Mouse (Mus musculus): ENCODE data around the gene Gm6676.
"Not testable (repeated sequence)": the region's sequence is repeated elsewhere in the genome, so short reads cannot be mapped to it uniquely, and the experiment has no call there.

Gm6676 gene

DNA sequence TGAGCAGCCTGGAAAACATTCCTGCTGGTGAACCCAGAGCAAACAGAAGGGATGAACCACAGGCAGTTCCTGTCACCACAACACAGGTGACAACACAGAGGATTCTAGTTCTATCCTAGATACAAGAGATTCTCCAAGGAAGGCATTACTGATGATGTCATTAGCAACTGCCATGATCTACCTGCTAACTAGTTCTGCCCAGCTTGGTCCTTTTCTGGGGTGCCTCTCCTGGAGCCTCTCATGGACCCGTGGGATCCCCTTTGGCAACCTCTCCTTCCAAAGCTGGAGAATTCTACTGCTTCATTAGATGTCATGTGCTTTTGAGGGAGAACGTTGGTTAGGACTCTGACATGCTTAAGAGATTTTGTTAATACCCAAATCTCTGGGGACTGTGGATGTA, at the start of gene Gm6676:
Gm6676 (minus strand) TSS at position 101 of the 400 bp plus-strand sequence.
- DNase-seq (ENCODE audit: low spot score) = not testable (repeated sequence)

DNA sequence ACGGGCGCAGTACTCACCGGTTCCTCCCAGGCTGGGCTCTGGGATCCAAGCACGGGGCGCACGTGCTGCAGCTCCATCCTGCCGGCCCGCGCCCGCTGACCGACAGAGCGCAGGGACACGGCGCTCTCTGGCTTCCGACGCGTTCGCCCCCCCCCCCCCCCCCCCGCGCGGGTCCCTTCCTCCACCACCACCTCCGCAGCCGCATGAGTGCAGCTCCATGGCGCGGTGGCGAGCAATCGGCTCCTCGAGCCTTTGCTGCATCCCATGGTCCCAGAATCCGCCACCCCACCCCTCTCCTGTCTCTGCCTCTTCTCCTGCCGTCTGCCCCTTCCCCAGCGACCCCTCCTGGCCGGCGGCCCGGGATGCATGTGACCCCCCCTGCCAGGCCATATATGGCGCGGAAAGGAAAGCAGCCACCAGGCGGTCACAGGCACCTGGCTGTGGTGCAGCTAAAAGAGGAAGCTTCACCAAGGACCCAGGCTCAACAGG, 49.3 kb upstream of the Gm6676 start, which contains the start of gene Gm3512:
Gm3512 (minus strand) TSS at position 51 of the 489 bp plus-strand sequence.
- not testable (repeated sequence) for DNase-seq (ENCODE audit: low spot score)

GRCm38 (mm10) chr14:7105124-7105802, 19.9 kb downstream of the Gm6676 start:
- peak; percentile 11 for DNase-seq (ENCODE audit: low spot score)

- DNase-seq (ENCODE audit: low spot score) = not testable (repeated sequence)
These were observed 24.7 kb downstream of the Gm6676 start, which contains the start of gene Gm3696 for GRCm38 (mm10) chr14:7100521-7100920. Gene Gm3696 (minus strand): TSS chr14:7100621.
